Mouse (Mus musculus): ENCODE results near the gene Brwd3.

DNA sequence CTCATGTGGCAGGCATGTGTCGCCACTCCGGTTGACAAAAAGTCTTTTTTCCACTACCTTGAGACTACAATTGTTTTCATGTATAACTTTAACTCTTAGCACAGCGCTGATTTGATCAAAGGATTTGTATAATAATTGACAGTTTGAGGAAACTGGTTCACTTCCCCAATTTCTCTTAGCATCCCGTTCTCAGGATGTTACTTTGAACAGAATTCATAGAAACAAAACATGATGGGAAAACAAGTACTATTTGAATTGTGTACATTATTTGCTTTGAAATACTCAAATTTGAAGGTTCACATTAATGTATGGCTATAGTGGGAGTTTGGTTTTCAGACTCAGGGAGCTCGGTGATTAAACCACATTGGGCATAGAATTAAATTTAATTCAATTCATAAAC, 1.1 kb upstream of the Brwd3 start:
- TF ChIP-seq MYOG (IDR thresholded peaks at IDR 0.05; ENCODE audit: control insufficient read depth in 1 of 3, insufficient read depth in 1 of 3, insufficient read length in 2 of 3, low read depth in 2 of 3) (no peak), POLR2AphosphoS2 (IDR thresholded peaks at IDR 0.05; ENCODE audit: insufficient read length, low read depth) (no peak), POLR2A (IDR thresholded peaks at IDR 0.05; ENCODE audit: insufficient read length, low read depth) (no peak), TCF12 (IDR thresholded peaks at IDR 0.05; ENCODE audit: insufficient read depth, poor library complexity, severe bottlenecking) (no peak), E2F4 (IDR thresholded peaks at IDR 0.05; ENCODE audit: insufficient read depth) (no peak), MAX (IDR thresholded peaks at IDR 0.05; ENCODE audit: low read depth) (no peak), CEBPB (IDR thresholded peaks at IDR 0.05; ENCODE audit: insufficient read depth, poor library complexity, severe bottlenecking) (no peak), MYOD1 (IDR thresholded peaks at IDR 0.05; ENCODE audit: control insufficient read depth in 1 of 3, insufficient read length in 2 of 3, low read depth in 2 of 3) (no peak)
